Mouse (Mus musculus) CH12.LX (cell line): Measurements from ENCODE around the gene Macrod2. TPM values are rescaled to one million over a fixed set of nuclear protein-coding genes. Genes with fewer than 3 reads are reported as not detected.

Experiments used
- DNase-seq: peaks from one replicate; pipeline ENCODE4 v3.0.0-alpha.2; 2013; ENCODE audit errors: extremely low read depth
- H3K27ac ChIP-seq: 2 replicates; pipeline ENCODE4 v1.5.1; 2012; ENCODE audit warnings: low read depth, mild to moderate bottlenecking, control low read depth, moderate library complexity; ENCODE audit not compliant: insufficient read depth
- H3K27me3 ChIP-seq: replicated peaks from 2 replicates; pipeline ENCODE3; 2012; ENCODE audit warnings: inconsistent platforms
- H3K36me3 ChIP-seq, 2 experiments: replicated peaks in 1 of 2; 2 replicates each; pipeline versions ENCODE3 to v1.6.1; 2012; ENCODE audit warnings: inconsistent platforms in 1 of 2, low read length in 1 of 2, mild to moderate bottlenecking in 1 of 2, mixed read lengths in 1 of 2, moderate library complexity in 1 of 2; ENCODE audit not compliant: control insufficient read depth in 1 of 2, insufficient read depth in 1 of 2
- H3K4me1 ChIP-seq, 2 experiments: 2 replicates each; pipeline ENCODE4 v1.6.1; 2012; ENCODE audit warnings: inconsistent platforms in 1 of 2, moderate library complexity in 1 of 2; ENCODE audit not compliant: insufficient read depth in 2 of 2, control insufficient read depth in 1 of 2
- H3K4me2 ChIP-seq: 2 replicates; pipeline ENCODE4 v1.6.1; 2012; ENCODE audit warnings: low read depth, mild to moderate bottlenecking, control low read depth; ENCODE audit not compliant: poor library complexity, insufficient read depth, severe bottlenecking
- H3K4me3 ChIP-seq, 3 experiments: fragments of 150-350 bp in 1 of 3; sonication (generic) in 1 of 3; replicated peaks in 1 of 3; 2 replicates each; pipeline versions ENCODE3 to v1.5.1; 2011 to 2012; ENCODE audit warnings: low read depth in 2 of 3, low read length in 2 of 3, mild to moderate bottlenecking in 2 of 3, moderate library complexity in 2 of 3, control low read depth in 1 of 3, improper control_type of control experiment in 1 of 3, inconsistent platforms in 1 of 3, mixed read lengths in 1 of 3; ENCODE audit not compliant: poor library complexity in 1 of 3
- H3K79me2 ChIP-seq: replicated peaks from 2 replicates; pipeline ENCODE4 v1.6.1; 2012; ENCODE audit warnings: mild to moderate bottlenecking, moderate library complexity; ENCODE audit not compliant: control insufficient read depth, poor library complexity, insufficient read depth, severe bottlenecking; ENCODE audit errors: extremely low read depth
- H3K9ac ChIP-seq: 2 replicates; pipeline ENCODE4 v1.6.1; 2012; ENCODE audit warnings: low read depth, mild to moderate bottlenecking, control low read depth, moderate library complexity; ENCODE audit not compliant: insufficient read depth
- H3K9me3 ChIP-seq: replicated peaks from 2 replicates; pipeline ENCODE3; 2012; ENCODE audit warnings: low read length, inconsistent platforms, mixed read lengths
- BHLHE40 ChIP-seq: IDR thresholded peaks from 2 replicates; pipeline ENCODE4 v1.6.1; 2011; ENCODE audit warnings: mild to moderate bottlenecking, low read depth, low read length, improper control_type of control experiment
- CHD1 ChIP-seq: IDR thresholded peaks from 2 replicates; pipeline ENCODE4 v1.6.1; 2012; ENCODE audit warnings: low read depth, low read length, improper control_type of control experiment, inconsistent platforms
- CTCF ChIP-seq, 2 experiments: IDR thresholded peaks in 1 of 2; conservative IDR thresholded peaks in 1 of 2; 2 replicates each; pipeline ENCODE4 v1.5.1; 2011 to 2012; ENCODE audit warnings: low read depth in 2 of 2, low read length in 2 of 2, improper control_type of control experiment in 1 of 2, inconsistent platforms in 1 of 2, mild to moderate bottlenecking in 1 of 2, moderate library complexity in 1 of 2
- E2F4 ChIP-seq: IDR thresholded peaks from 2 replicates; pipeline ENCODE4 v1.6.1; 2011; ENCODE audit warnings: low read depth, low read length, improper control_type of control experiment; ENCODE audit not compliant: insufficient replicate concordance
- ELF1 ChIP-seq: IDR thresholded peaks from 2 replicates; pipeline ENCODE4 v1.6.1; 2014; ENCODE audit warnings: low read depth, mild to moderate bottlenecking, inconsistent platforms, low read length, improper control_type of control experiment
- EP300 ChIP-seq: IDR thresholded peaks from 2 replicates; pipeline ENCODE4 v1.6.1; 2011; ENCODE audit warnings: low read length, improper control_type of control experiment
- ETS1 ChIP-seq: conservative IDR thresholded peaks from 2 replicates; pipeline ENCODE4 v1.6.1; 2012; ENCODE audit warnings: low read depth, mild to moderate bottlenecking, inconsistent platforms, low read length, improper control_type of control experiment, moderate library complexity
- GABPA ChIP-seq: IDR thresholded peaks from 2 replicates; pipeline ENCODE4 v1.6.1; 2012; ENCODE audit warnings: low read depth, low read length, improper control_type of control experiment, inconsistent platforms; ENCODE audit not compliant: insufficient replicate concordance
- HCFC1 ChIP-seq: IDR thresholded peaks from 2 replicates; pipeline ENCODE4 v1.6.1; 2012; ENCODE audit warnings: low read depth, mild to moderate bottlenecking, inconsistent platforms, low read length, improper control_type of control experiment
- JUN ChIP-seq: IDR thresholded peaks from 2 replicates; pipeline ENCODE4 v1.6.1; 2011; ENCODE audit warnings: low read depth, mild to moderate bottlenecking, low read length, improper control_type of control experiment, moderate library complexity; ENCODE audit not compliant: insufficient read depth
- JUND ChIP-seq: conservative IDR thresholded peaks from 2 replicates; pipeline ENCODE4 v1.6.1; 2011; ENCODE audit warnings: low read depth, low read length, improper control_type of control experiment
- KAT2A ChIP-seq: IDR thresholded peaks from 2 replicates; pipeline ENCODE4 v1.6.1; 2012; ENCODE audit warnings: low read length, improper control_type of control experiment, inconsistent platforms; ENCODE audit not compliant: insufficient replicate concordance
- MAFK ChIP-seq: IDR thresholded peaks from 2 replicates; pipeline ENCODE4 v1.6.1; 2011; ENCODE audit warnings: low read length, improper control_type of control experiment; ENCODE audit not compliant: insufficient replicate concordance
- MAZ ChIP-seq: IDR thresholded peaks from 2 replicates; pipeline ENCODE4 v1.6.1; 2012; ENCODE audit warnings: low read depth, mild to moderate bottlenecking, inconsistent platforms, low read length, improper control_type of control experiment, moderate library complexity
- MEF2A ChIP-seq: IDR thresholded peaks from 2 replicates; pipeline ENCODE4 v1.6.1; 2014; ENCODE audit warnings: low read depth, mild to moderate bottlenecking, inconsistent platforms, low read length, improper control_type of control experiment, borderline replicate concordance
- MXI1 ChIP-seq: IDR thresholded peaks from 2 replicates; pipeline ENCODE4 v1.6.1; 2011; ENCODE audit warnings: mild to moderate bottlenecking, low read depth, low read length, improper control_type of control experiment
- NRF1 ChIP-seq: IDR thresholded peaks from 2 replicates; pipeline ENCODE4 v1.6.1; 2014; ENCODE audit warnings: low read depth, mild to moderate bottlenecking, inconsistent platforms, low read length, improper control_type of control experiment, moderate library complexity
- POLR2AphosphoS2 ChIP-seq: IDR thresholded peaks from 2 replicates; pipeline ENCODE4 v1.6.1; 2011; ENCODE audit warnings: low read depth, low read length, improper control_type of control experiment
- RAD21 ChIP-seq: IDR thresholded peaks from 2 replicates; pipeline ENCODE4 v1.6.1; 2011; ENCODE audit warnings: low read depth, mild to moderate bottlenecking, low read length, improper control_type of control experiment, moderate library complexity
- RCOR1 ChIP-seq: conservative IDR thresholded peaks from 2 replicates; pipeline ENCODE4 v1.6.1; 2012; ENCODE audit warnings: low read depth, mild to moderate bottlenecking, inconsistent platforms, low read length, improper control_type of control experiment
- TBP ChIP-seq: conservative IDR thresholded peaks from 2 replicates; pipeline ENCODE4 v1.6.1; 2011; ENCODE audit warnings: low read depth, low read length, improper control_type of control experiment
- TCF12 ChIP-seq: IDR thresholded peaks from 2 replicates; pipeline ENCODE4 v1.6.1; 2014; ENCODE audit warnings: low read depth, mild to moderate bottlenecking, inconsistent platforms, low read length, improper control_type of control experiment
- USF1 ChIP-seq: IDR thresholded peaks from 2 replicates; pipeline ENCODE4 v1.6.1; 2014; ENCODE audit warnings: low read depth, mild to moderate bottlenecking, inconsistent platforms, low read length, improper control_type of control experiment
- USF2 ChIP-seq: conservative IDR thresholded peaks from 2 replicates; pipeline ENCODE4 v1.6.1; 2011; ENCODE audit warnings: low read depth, low read length, improper control_type of control experiment
- ZC3H11A ChIP-seq: IDR thresholded peaks from 2 replicates; pipeline ENCODE4 v1.6.1; 2012; ENCODE audit warnings: low read depth, mild to moderate bottlenecking, inconsistent platforms, low read length, improper control_type of control experiment
- ZMIZ1 ChIP-seq: IDR thresholded peaks from 2 replicates; pipeline ENCODE4 v1.6.1; 2012; ENCODE audit warnings: low read depth, mild to moderate bottlenecking, inconsistent platforms, low read length, improper control_type of control experiment
- ZNF384 ChIP-seq: IDR thresholded peaks from 2 replicates; pipeline ENCODE4 v1.6.1; 2012; ENCODE audit warnings: low read depth, low read length, improper control_type of control experiment, inconsistent platforms
- dilution Hi-C: fragments of 300-500 bp; cut with MboI; formaldehyde crosslinking; loops from 2 replicates; pipeline ENCODE4 v1.14.3; 2020; ENCODE audit warnings: low sequenced_read_pairs; ENCODE audit not compliant: extremely low pct_unique_long_range_greater_than_20kb, extremely low pct_ligation_motif_present
- in situ Hi-C: fragments of 300-500 bp; cut with MboI; formaldehyde crosslinking; loops from 3 replicates; pipeline ENCODE4 v1.14.3; 2019; ENCODE audit warnings: low sequenced_read_pairs, low pct_ligation_motif_present, low pct_unique_long_range_greater_than_20kb, mixed read lengths
- polyA plus RNA-seq: library from polyadenylated mRNA; unstranded; fragments of >175 nt; gene quantifications from 2 replicates; pipeline ENCODE4 v1.2.1, GENCODE M21; 2012; ENCODE audit warnings: low read depth; ENCODE audit not compliant: insufficient read length
- total RNA-seq, 2 experiments: library from RNA; depleted of rRNA; stranded (reverse); fragments of 300-350 nt in 1 of 2; fragments of >200 nt in 1 of 2; gene quantifications; 2 replicates each; pipeline ENCODE4 v1.2.3; 2012 to 2014

Macrod2 gene
- total and polyA plus RNA-seq, 3 experiments: not detected

DNA sequence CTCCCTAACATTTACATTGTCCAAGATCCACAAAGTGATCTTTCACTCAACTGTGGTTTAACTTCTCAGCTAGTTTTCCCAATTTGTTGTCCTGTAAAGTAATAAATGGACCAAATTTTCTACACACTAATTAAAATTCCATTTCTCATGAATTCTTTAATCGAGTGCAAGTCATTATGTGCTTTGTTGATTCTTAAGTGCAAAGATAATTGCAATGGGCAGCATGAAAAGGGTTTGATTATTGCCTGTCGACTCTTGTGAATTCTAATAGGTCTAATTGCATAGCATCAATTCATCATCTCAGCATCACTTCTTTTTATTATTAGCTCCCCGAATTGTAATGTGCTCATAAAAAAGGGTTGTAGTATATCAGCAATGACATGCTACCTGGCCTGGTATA lies 1095.4 kb downstream of the Macrod2 start:
- dilution Hi-C loops (no loop called here), in situ Hi-C loops (no loop called here)
- DNase-seq: no peak
- Histone ChIP-seq H3K79me2 (no peaks in the 10 kb centered on the region), H3K4me1 (no peaks in the 10 kb centered on the region), H3K9me3 (peaks cover 26% of the 10 kb centered on the region), H3K4me3 (no peak overlapping the region), H3K27ac (no peak overlapping the region), H3K4me2 (no peak overlapping the region), H3K9ac (no peak overlapping the region), H3K27me3 (no peaks in the 10 kb centered on the region), H3K36me3 (no peaks in the 10 kb centered on the region)
- no peak for TF ChIP-seq ETS1
- TF ChIP-seq TCF12: no peak
- TF ChIP-seq MEF2A: no peak
- no peak for TF ChIP-seq ZC3H11A
- TF ChIP-seq KAT2A: no peak
- no peak for TF ChIP-seq GABPA
- TF ChIP-seq EP300: no peak
- TF ChIP-seq JUND: no peak
- no peak for TF ChIP-seq USF2
- no peak for TF ChIP-seq HCFC1
- TF ChIP-seq ZMIZ1: no peak
- TF ChIP-seq E2F4: no peak
- TF ChIP-seq POLR2AphosphoS2: no peak
- TF ChIP-seq JUN: no peak
- no peak for TF ChIP-seq RAD21
- no peak for TF ChIP-seq RCOR1
- no peak for TF ChIP-seq CTCF (conservative IDR thresholded peaks at IDR 0.05 in 1 of 2, IDR thresholded peaks at IDR 0.05 in 1 of 2; ENCODE audit: low read depth in 2 of 2, low read length in 2 of 2)

DNA sequence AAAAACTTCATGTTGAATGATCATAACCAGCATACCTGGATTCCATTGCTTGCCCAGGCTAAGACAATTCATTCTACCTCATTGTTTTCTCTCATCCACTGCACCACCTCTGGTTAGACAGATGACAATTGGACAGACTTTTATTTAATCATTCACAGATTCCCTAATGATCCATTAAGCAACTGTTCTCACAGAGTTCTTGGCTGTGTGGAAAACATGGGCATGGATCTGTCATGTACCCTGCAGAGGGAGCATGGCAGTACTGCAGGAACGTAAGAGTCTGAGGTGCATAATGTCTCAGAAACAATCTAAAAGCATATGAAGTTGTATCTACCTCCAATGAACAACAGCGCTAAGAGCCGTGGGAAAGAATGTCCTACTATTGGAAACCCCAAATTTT lies 1110.3 kb downstream of the Macrod2 start:
- Histone ChIP-seq H3K79me2 (no peaks in the 10 kb centered on the region), H3K4me2 (no peak overlapping the region), H3K36me3 (no peaks in the 10 kb centered on the region), H3K4me1 (no peaks in the 10 kb centered on the region), H3K9me3 (peaks cover 29% of the 10 kb centered on the region), H3K4me3 (no peak overlapping the region), H3K27ac (no peak overlapping the region), H3K9ac (no peak overlapping the region), H3K27me3 (no peaks in the 10 kb centered on the region)
- dilution Hi-C loops: no loop called here
- no peak for DNase-seq
- in situ Hi-C loops: no loop called here
- no peak for TF ChIP-seq TBP
- TF ChIP-seq ZC3H11A: no peak
- TF ChIP-seq EP300: no peak
- TF ChIP-seq NRF1: no peak
- no peak for TF ChIP-seq USF1
- TF ChIP-seq TCF12: no peak
- TF ChIP-seq RAD21: no peak
- TF ChIP-seq JUND: no peak
- no peak for TF ChIP-seq ELF1
- no peak for TF ChIP-seq MAZ
- no peak for TF ChIP-seq MAFK
- TF ChIP-seq CHD1: no peak
- no peak for TF ChIP-seq ZMIZ1
- no peak for TF ChIP-seq BHLHE40
- no peak for TF ChIP-seq ZNF384
- TF ChIP-seq MXI1: no peak
